Mouse (Mus musculus): ENCODE measurements around the gene Dennd1a.

- TF ChIP-seq CTCF (IDR thresholded peaks at IDR 0.05; ENCODE audit: low read depth, low read length) (no peak), POLR2A (IDR thresholded peaks at IDR 0.05; ENCODE audit: extremely low read depth, insufficient read depth, low read length) (no peak)
Observed at GRCm38 (mm10) chr2:37903286-37903685, 383.9 kb downstream of the Dennd1a start.

Measured in liver, adult 2 months (tissue).